Mouse (Mus musculus) olfactory bulb, adult 2 months (tissue): ENCODE measurements around the gene Adamtsl2.

Source experiments
- CTCF ChIP-seq: fragments of 200-500 bp; IDR thresholded peaks from 2 replicates; pipeline ENCODE4 v1.5.1; 2012; ENCODE audit warnings: low read depth, mild to moderate bottlenecking, low read length, moderate library complexity; ENCODE audit not compliant: insufficient read depth
- POLR2A ChIP-seq: fragments of 200-500 bp; IDR thresholded peaks from 2 replicates; pipeline ENCODE4 v1.6.1; 2012; ENCODE audit warnings: mild to moderate bottlenecking, low read depth, low read length, moderate library complexity; ENCODE audit not compliant: insufficient read depth

- TF ChIP-seq CTCF (no peak), POLR2A (no peak)
These were observed 56.8 kb downstream of the Adamtsl2 start for GRCm38 (mm10) chr2:27135935-27136334.
